Mouse (Mus musculus) CH12.LX (cell line): ENCODE results near the gene Slc44a5. TPM values are rescaled to one million over a fixed set of nuclear protein-coding genes. Genes with fewer than 3 reads are reported as not detected.

Source experiments
- DNase-seq: peaks from one replicate; pipeline ENCODE4 v3.0.0-alpha.2; 2013; ENCODE audit errors: extremely low read depth
- H3K27ac ChIP-seq: 2 replicates; pipeline ENCODE4 v1.5.1; 2012; ENCODE audit warnings: low read depth, mild to moderate bottlenecking, control low read depth, moderate library complexity; ENCODE audit not compliant: insufficient read depth
- H3K27me3 ChIP-seq: replicated peaks from 2 replicates; pipeline ENCODE3; 2012; ENCODE audit warnings: inconsistent platforms
- H3K36me3 ChIP-seq, 2 experiments: replicated peaks in 1 of 2; 2 replicates each; pipeline versions ENCODE3 to v1.6.1; 2012; ENCODE audit warnings: inconsistent platforms in 1 of 2, low read length in 1 of 2, mild to moderate bottlenecking in 1 of 2, mixed read lengths in 1 of 2, moderate library complexity in 1 of 2; ENCODE audit not compliant: control insufficient read depth in 1 of 2, insufficient read depth in 1 of 2
- H3K4me1 ChIP-seq, 2 experiments: 2 replicates each; pipeline ENCODE4 v1.6.1; 2012; ENCODE audit warnings: inconsistent platforms in 1 of 2, moderate library complexity in 1 of 2; ENCODE audit not compliant: insufficient read depth in 2 of 2, control insufficient read depth in 1 of 2
- H3K4me2 ChIP-seq: 2 replicates; pipeline ENCODE4 v1.6.1; 2012; ENCODE audit warnings: low read depth, mild to moderate bottlenecking, control low read depth; ENCODE audit not compliant: poor library complexity, insufficient read depth, severe bottlenecking
- H3K4me3 ChIP-seq, 3 experiments: fragments of 150-350 bp in 1 of 3; sonication (generic) in 1 of 3; replicated peaks in 1 of 3; 2 replicates each; pipeline versions ENCODE3 to v1.5.1; 2011 to 2012; ENCODE audit warnings: low read depth in 2 of 3, low read length in 2 of 3, mild to moderate bottlenecking in 2 of 3, moderate library complexity in 2 of 3, control low read depth in 1 of 3, improper control_type of control experiment in 1 of 3, inconsistent platforms in 1 of 3, mixed read lengths in 1 of 3; ENCODE audit not compliant: poor library complexity in 1 of 3
- H3K79me2 ChIP-seq: replicated peaks from 2 replicates; pipeline ENCODE4 v1.6.1; 2012; ENCODE audit warnings: mild to moderate bottlenecking, moderate library complexity; ENCODE audit not compliant: control insufficient read depth, poor library complexity, insufficient read depth, severe bottlenecking; ENCODE audit errors: extremely low read depth
- H3K9ac ChIP-seq: 2 replicates; pipeline ENCODE4 v1.6.1; 2012; ENCODE audit warnings: low read depth, mild to moderate bottlenecking, control low read depth, moderate library complexity; ENCODE audit not compliant: insufficient read depth
- H3K9me3 ChIP-seq: replicated peaks from 2 replicates; pipeline ENCODE3; 2012; ENCODE audit warnings: low read length, inconsistent platforms, mixed read lengths
- BHLHE40 ChIP-seq: IDR thresholded peaks from 2 replicates; pipeline ENCODE4 v1.6.1; 2011; ENCODE audit warnings: mild to moderate bottlenecking, low read depth, low read length, improper control_type of control experiment
- CHD1 ChIP-seq: IDR thresholded peaks from 2 replicates; pipeline ENCODE4 v1.6.1; 2012; ENCODE audit warnings: low read depth, low read length, improper control_type of control experiment, inconsistent platforms
- CTCF ChIP-seq, 2 experiments: IDR thresholded peaks in 1 of 2; conservative IDR thresholded peaks in 1 of 2; 2 replicates each; pipeline ENCODE4 v1.5.1; 2011 to 2012; ENCODE audit warnings: low read depth in 2 of 2, low read length in 2 of 2, improper control_type of control experiment in 1 of 2, inconsistent platforms in 1 of 2, mild to moderate bottlenecking in 1 of 2, moderate library complexity in 1 of 2
- E2F4 ChIP-seq: IDR thresholded peaks from 2 replicates; pipeline ENCODE4 v1.6.1; 2011; ENCODE audit warnings: low read depth, low read length, improper control_type of control experiment; ENCODE audit not compliant: insufficient replicate concordance
- EP300 ChIP-seq: IDR thresholded peaks from 2 replicates; pipeline ENCODE4 v1.6.1; 2011; ENCODE audit warnings: low read length, improper control_type of control experiment
- ETS1 ChIP-seq: conservative IDR thresholded peaks from 2 replicates; pipeline ENCODE4 v1.6.1; 2012; ENCODE audit warnings: low read depth, mild to moderate bottlenecking, inconsistent platforms, low read length, improper control_type of control experiment, moderate library complexity
- GABPA ChIP-seq: IDR thresholded peaks from 2 replicates; pipeline ENCODE4 v1.6.1; 2012; ENCODE audit warnings: low read depth, low read length, improper control_type of control experiment, inconsistent platforms; ENCODE audit not compliant: insufficient replicate concordance
- IRF4 ChIP-seq: IDR thresholded peaks from 2 replicates; pipeline ENCODE4 v1.6.1; 2014; ENCODE audit warnings: low read depth, mild to moderate bottlenecking, inconsistent platforms, low read length, improper control_type of control experiment
- JUND ChIP-seq: conservative IDR thresholded peaks from 2 replicates; pipeline ENCODE4 v1.6.1; 2011; ENCODE audit warnings: low read depth, low read length, improper control_type of control experiment
- KAT2A ChIP-seq: IDR thresholded peaks from 2 replicates; pipeline ENCODE4 v1.6.1; 2012; ENCODE audit warnings: low read length, improper control_type of control experiment, inconsistent platforms; ENCODE audit not compliant: insufficient replicate concordance
- MAX ChIP-seq: IDR thresholded peaks from 2 replicates; pipeline ENCODE4 v1.6.1; 2011; ENCODE audit warnings: low read length, improper control_type of control experiment
- MAZ ChIP-seq: IDR thresholded peaks from 2 replicates; pipeline ENCODE4 v1.6.1; 2012; ENCODE audit warnings: low read depth, mild to moderate bottlenecking, inconsistent platforms, low read length, improper control_type of control experiment, moderate library complexity
- MEF2A ChIP-seq: IDR thresholded peaks from 2 replicates; pipeline ENCODE4 v1.6.1; 2014; ENCODE audit warnings: low read depth, mild to moderate bottlenecking, inconsistent platforms, low read length, improper control_type of control experiment, borderline replicate concordance
- MXI1 ChIP-seq: IDR thresholded peaks from 2 replicates; pipeline ENCODE4 v1.6.1; 2011; ENCODE audit warnings: mild to moderate bottlenecking, low read depth, low read length, improper control_type of control experiment
- MYC ChIP-seq: IDR thresholded peaks from 2 replicates; pipeline ENCODE4 v1.6.1; 2011; ENCODE audit warnings: low read depth, mild to moderate bottlenecking, improper control_type of control experiment, low read length
- NELFE ChIP-seq: IDR thresholded peaks from 2 replicates; pipeline ENCODE4 v1.6.1; 2011; ENCODE audit warnings: low read depth, low read length, improper control_type of control experiment
- NRF1 ChIP-seq: IDR thresholded peaks from 2 replicates; pipeline ENCODE4 v1.6.1; 2014; ENCODE audit warnings: low read depth, mild to moderate bottlenecking, inconsistent platforms, low read length, improper control_type of control experiment, moderate library complexity
- POLR2A ChIP-seq: IDR thresholded peaks from 2 replicates; pipeline ENCODE4 v1.6.1; 2011; ENCODE audit warnings: low read depth, mild to moderate bottlenecking, improper control_type of control experiment, low read length
- RCOR1 ChIP-seq: conservative IDR thresholded peaks from 2 replicates; pipeline ENCODE4 v1.6.1; 2012; ENCODE audit warnings: low read depth, mild to moderate bottlenecking, inconsistent platforms, low read length, improper control_type of control experiment
- SIN3A ChIP-seq: IDR thresholded peaks from 2 replicates; pipeline ENCODE4 v1.6.1; 2012; ENCODE audit warnings: low read length, improper control_type of control experiment, inconsistent platforms
- SMC3 ChIP-seq: IDR thresholded peaks from 2 replicates; pipeline ENCODE4 v1.6.1; 2011; ENCODE audit warnings: low read depth, low read length, improper control_type of control experiment
- TBP ChIP-seq: conservative IDR thresholded peaks from 2 replicates; pipeline ENCODE4 v1.6.1; 2011; ENCODE audit warnings: low read depth, low read length, improper control_type of control experiment
- TCF12 ChIP-seq: IDR thresholded peaks from 2 replicates; pipeline ENCODE4 v1.6.1; 2014; ENCODE audit warnings: low read depth, mild to moderate bottlenecking, inconsistent platforms, low read length, improper control_type of control experiment
- ZC3H11A ChIP-seq: IDR thresholded peaks from 2 replicates; pipeline ENCODE4 v1.6.1; 2012; ENCODE audit warnings: low read depth, mild to moderate bottlenecking, inconsistent platforms, low read length, improper control_type of control experiment
- ZMIZ1 ChIP-seq: IDR thresholded peaks from 2 replicates; pipeline ENCODE4 v1.6.1; 2012; ENCODE audit warnings: low read depth, mild to moderate bottlenecking, inconsistent platforms, low read length, improper control_type of control experiment
- ZNF384 ChIP-seq: IDR thresholded peaks from 2 replicates; pipeline ENCODE4 v1.6.1; 2012; ENCODE audit warnings: low read depth, low read length, improper control_type of control experiment, inconsistent platforms
- dilution Hi-C: fragments of 300-500 bp; cut with MboI; formaldehyde crosslinking; loops from 2 replicates; pipeline ENCODE4 v1.14.3; 2020; ENCODE audit warnings: low sequenced_read_pairs; ENCODE audit not compliant: extremely low pct_unique_long_range_greater_than_20kb, extremely low pct_ligation_motif_present
- in situ Hi-C: fragments of 300-500 bp; cut with MboI; formaldehyde crosslinking; loops from 3 replicates; pipeline ENCODE4 v1.14.3; 2019; ENCODE audit warnings: low sequenced_read_pairs, low pct_ligation_motif_present, low pct_unique_long_range_greater_than_20kb, mixed read lengths
- polyA plus RNA-seq: library from polyadenylated mRNA; unstranded; fragments of >175 nt; gene quantifications from 2 replicates; pipeline ENCODE4 v1.2.1, GENCODE M21; 2012; ENCODE audit warnings: low read depth; ENCODE audit not compliant: insufficient read length
- total RNA-seq, 2 experiments: library from RNA; depleted of rRNA; stranded (reverse); fragments of 300-350 nt in 1 of 2; fragments of >200 nt in 1 of 2; gene quantifications; 2 replicates each; pipeline ENCODE4 v1.2.3; 2012 to 2014

The Slc44a5 gene
- total and polyA plus RNA-seq, 3 experiments = not detected

DNA sequence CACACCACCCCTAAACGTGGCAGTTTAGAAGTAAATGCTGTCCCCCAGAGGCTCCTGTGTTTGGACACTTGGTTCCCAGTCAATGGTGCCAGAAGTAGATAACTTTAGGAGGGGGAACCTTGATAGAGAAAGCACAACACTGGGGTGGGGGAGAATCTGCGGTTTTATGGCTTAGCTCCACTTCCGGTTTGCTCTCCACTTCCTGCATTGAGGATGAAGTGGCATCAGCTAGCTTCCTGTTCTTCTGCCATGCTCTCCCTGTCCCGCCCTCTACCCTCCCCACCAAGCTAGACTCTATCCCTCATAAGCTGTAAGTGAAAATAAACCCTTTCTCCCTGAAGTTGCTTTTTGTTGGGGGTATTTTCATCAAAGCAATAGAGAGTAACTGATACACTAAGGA is 327.9 kb downstream of the Slc44a5 start:
- no peak overlapping the region for H3K4me2 ChIP-seq
- dilution Hi-C loops (no loop called here), in situ Hi-C loops (no loop called here)
- no peak overlapping the region for H3K27ac ChIP-seq
- H3K27me3 ChIP-seq = no peaks in the 10 kb centered on the region
- no peaks in the 10 kb centered on the region for H3K9me3 ChIP-seq
- TF ChIP-seq JUND (no peak), SIN3A (no peak), MAX (no peak), NRF1 (no peak), TCF12 (no peak), RCOR1 (no peak), MXI1 (no peak), MYC (no peak), GABPA (no peak), TBP (no peak), ZMIZ1 (no peak), MAZ (no peak), SMC3 (no peak), EP300 (no peak), POLR2A (no peak), NELFE (no peak), MEF2A (no peak), ETS1 (no peak), E2F4 (no peak)
- no peak for DNase-seq
- no peaks in the 10 kb centered on the region for H3K36me3 ChIP-seq
- no peak overlapping the region for H3K4me3 ChIP-seq
- peaks cover 0 to 4% of the 10 kb centered on the region in 2 experiments; a peak in 1 of 4 replicates for H3K4me1 ChIP-seq
- H3K79me2 ChIP-seq = no peaks in the 10 kb centered on the region
- no peak overlapping the region for H3K9ac ChIP-seq

GRCm38 (mm10) chr3:154305163-154305884 is 332.1 kb downstream of the Slc44a5 start:
- Histone ChIP-seq H3K4me1 (no peaks in the 10 kb centered on the region), H3K4me3 (no peak overlapping the region), H3K4me2 (no peak overlapping the region), H3K27me3 (no peaks in the 10 kb centered on the region), H3K9ac (no peak overlapping the region), H3K79me2 (no peaks in the 10 kb centered on the region), H3K36me3 (no peaks in the 10 kb centered on the region), H3K27ac (no peak overlapping the region), H3K9me3 (no peaks in the 10 kb centered on the region)
- dilution Hi-C loops = no loop called here
- no peak for DNase-seq
- in situ Hi-C loops = no loop called here
- TF ChIP-seq MAX = no peak
- TF ChIP-seq CTCF (conservative IDR thresholded peaks at IDR 0.05 in 1 of 2, IDR thresholded peaks at IDR 0.05 in 1 of 2; ENCODE audit: low read depth in 2 of 2, low read length in 2 of 2) = no peak
- no peak for TF ChIP-seq BHLHE40
- TF ChIP-seq IRF4 = no peak
- TF ChIP-seq NELFE = no peak
- TF ChIP-seq ZMIZ1 = no peak
- TF ChIP-seq ZC3H11A = no peak
- TF ChIP-seq TCF12 = no peak
- TF ChIP-seq EP300 = no peak
- no peak for TF ChIP-seq ZNF384
- no peak for TF ChIP-seq CHD1
- TF ChIP-seq SIN3A = no peak
- no peak for TF ChIP-seq NRF1
- no peak for TF ChIP-seq ETS1
- TF ChIP-seq KAT2A = no peak
